Mouse (Mus musculus): Measurements from ENCODE around the gene Gm28051.

Gene Gm28051

DNA sequence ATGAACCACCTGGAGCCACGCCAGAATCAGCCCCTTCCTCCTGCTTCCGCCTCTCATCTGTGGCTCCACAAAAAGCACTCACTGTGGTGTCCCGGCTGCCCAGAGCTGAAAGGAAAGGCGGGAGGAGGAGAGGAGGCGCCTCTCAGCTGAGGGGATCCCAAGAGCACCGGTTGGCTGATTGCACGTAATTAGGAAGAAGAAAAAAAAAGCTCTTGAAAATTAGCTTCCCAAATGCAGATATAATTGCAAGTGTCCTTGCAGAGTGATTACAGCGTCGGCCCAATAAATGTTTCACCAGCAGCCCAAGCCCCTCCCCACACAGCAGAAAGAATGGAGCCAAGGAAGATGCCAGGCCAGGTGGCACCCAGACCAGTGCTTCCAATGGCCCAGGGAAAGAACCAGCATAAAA lies 72.0 kb downstream of the Gm28051 start:
- DNase-seq (ENCODE audit: low spot score), result no peak

DNA sequence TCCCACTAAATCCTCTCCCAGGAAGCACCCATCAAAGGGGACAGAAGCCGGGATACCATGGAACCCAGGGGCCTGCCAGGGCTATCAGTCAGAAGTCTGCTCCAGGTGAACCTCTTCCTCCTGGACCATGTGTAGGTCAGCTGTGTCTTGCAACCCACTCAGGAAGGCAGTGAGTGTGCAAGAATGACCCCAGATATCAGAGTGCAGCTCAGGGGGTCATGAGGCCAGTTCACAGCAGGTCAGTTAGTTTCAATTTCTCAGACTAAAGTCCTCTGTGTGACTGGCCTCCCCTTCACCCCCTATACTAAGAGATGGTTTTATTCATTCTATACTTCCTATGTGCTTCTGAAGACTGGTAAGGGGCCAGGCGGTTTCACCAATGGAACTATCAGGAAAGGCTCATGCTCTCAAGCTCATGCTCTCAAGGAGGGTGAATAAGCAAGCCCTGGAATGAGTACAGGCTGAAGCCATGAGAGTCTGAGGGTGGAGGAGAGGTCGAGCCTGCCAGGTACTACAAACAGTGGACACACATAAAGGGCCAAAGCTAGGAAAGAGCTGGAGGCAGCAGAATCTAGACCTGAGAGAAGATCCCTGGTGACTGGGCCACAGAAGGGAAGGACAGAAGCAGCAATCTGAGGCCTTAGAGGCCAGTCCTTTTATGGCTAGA lies 72.7 kb downstream of the Gm28051 start:
- DNase-seq (ENCODE audit: low spot score), result no peak

DNA sequence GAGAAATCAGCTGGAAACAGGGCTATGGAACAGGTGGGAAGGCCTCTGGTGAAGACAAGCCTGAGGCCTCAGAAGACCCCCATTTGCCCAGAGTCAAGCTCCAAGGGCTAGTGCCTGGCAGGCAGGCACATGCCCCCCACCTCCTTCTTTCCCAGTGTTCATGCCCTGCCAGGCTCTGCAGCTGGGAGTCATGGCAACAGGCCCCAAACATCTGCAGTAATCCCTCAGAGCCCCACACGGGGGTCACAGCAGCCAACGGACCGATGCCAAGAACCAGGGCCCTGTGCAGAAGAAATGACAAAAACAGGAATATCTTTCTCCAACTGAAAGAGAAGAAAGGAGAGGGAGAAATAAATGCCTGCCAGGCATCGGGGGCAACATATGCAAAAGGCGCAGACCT lies 73.6 kb downstream of the Gm28051 start:
- DNase-seq (ENCODE audit: low spot score), result no peak

DNA sequence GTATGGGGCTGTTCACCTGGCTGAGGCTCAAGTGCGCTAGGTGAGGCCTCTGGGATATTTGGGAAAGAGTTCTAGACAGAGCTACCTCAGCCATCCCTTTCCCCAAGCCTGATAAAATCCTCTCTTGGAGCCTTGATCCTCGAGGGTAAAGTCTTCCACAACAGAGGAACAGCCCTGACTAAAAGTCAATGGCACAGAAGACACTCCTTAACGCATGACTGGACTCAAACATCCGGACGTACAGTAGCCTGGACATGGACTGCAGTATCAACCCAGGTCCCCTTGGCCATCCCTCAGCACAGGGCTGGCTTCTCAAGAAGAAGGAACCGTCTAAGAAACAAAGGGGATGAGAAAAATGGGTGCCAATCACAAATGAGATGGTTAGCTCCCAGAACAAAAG lies 74.1 kb downstream of the Gm28051 start:
- DNase-seq (ENCODE audit: low spot score), result no peak

DNA sequence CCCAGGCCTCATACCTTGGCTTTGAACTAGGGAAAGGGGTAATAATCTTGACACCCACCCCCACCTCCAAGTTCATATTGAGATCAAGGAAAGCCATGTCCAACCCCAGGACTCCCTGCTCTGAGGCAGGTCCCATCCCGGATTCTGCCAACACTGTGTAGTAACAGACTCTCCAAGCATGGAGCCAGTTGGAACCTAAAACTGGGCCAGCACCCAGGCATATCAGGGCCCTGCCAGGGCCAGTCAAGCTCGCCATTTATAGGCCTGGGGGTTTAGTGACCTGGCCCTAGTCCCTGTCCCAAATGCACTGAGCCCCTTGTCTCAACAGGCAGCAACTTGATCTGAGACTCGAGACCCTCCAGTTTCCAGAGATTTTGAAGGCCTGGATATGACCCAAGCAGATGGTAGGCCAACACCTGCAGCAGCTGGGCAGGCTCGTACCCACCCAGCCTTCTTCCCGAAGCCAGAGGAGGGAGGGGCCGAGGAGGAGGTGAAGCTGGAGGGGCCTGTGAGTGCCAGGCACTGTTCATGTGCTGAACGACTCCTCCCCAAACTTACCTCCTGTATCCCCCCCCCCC lies 74.8 kb downstream of the Gm28051 start:
- peak; percentile 51 for DNase-seq (ENCODE audit: low spot score)

DNA sequence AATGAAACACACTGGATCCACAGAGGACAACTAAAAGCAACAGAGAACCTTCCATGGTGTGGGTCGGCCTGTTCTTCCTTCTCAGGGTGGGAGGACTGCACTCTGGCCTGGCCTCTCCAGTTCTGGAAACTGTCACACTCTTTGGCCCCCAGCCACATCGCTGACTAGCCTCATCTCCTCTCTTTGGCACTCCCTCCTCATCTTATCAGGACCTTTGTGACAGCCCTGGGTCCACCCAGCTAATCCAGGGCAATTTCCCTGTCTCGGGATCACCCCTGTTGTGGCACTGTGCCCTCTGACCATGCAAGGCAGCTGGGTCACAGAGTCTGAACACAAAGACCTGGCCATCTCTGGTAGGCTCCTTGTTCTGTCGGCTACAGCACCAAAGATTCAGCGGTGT lies 75.5 kb downstream of the Gm28051 start:
- DNase-seq (ENCODE audit: low spot score), result no peak

DNA sequence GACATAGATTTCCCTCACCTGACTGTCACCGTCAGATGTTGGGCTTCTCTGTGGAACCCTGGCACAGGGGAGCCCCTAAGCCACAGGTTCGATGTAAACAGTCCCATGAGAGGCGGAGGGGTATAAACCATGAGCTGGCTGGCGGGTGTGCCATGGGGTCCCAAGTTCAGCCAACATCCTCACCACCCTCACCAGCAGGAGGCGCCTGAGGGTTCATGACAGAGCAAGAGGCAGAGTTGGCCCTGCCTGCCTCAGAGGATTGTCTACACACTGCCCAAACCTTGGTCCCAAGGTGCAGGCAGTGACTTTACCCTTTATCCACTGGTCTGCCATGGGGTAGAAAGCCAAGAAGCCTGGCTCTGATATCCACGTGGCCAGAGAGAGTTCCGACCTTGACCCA lies 76.0 kb downstream of the Gm28051 start:
- DNase-seq (ENCODE audit: low spot score), result no peak

DNA sequence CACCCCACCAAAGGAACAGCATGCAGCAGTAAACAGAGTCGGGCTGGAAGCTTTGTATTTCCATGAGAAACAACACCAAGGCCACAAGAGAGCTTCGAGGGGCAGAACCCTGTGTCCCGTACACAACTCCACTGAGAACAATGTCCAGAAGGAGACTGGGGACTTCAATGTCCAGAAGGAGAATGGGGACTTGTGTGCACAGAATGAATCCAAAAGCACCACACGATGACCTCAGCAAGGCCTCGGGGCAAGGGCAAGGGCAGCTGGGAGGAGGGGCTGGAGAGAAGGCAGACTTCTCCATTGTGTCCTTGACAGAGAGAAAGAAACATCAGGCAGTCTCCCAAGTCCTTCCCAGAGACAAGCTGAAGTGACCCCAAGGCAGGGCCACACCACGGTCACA lies 78.7 kb downstream of the Gm28051 start:
- no peak for DNase-seq (ENCODE audit: low spot score)

DNA sequence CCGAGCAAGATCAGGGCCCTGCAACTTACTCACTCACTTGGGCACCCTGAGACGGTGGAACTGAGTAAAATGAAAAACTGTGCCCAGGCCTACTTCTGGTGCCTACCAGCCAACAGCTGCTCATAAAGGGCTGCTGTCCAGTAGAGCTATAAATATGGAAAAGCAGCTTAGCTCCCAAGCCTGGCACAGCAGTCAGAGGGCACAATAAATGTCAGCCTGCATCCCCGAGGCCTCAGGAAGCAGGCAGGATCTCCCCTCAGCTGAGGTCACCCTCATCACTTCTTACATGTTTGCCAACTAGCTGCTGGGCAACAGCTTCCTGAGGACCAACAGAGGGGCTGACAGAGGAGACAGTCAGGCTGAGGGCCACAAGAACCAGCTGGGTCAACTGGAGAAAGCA lies 80.5 kb downstream of the Gm28051 start:
- no peak for DNase-seq (ENCODE audit: low spot score)

DNA sequence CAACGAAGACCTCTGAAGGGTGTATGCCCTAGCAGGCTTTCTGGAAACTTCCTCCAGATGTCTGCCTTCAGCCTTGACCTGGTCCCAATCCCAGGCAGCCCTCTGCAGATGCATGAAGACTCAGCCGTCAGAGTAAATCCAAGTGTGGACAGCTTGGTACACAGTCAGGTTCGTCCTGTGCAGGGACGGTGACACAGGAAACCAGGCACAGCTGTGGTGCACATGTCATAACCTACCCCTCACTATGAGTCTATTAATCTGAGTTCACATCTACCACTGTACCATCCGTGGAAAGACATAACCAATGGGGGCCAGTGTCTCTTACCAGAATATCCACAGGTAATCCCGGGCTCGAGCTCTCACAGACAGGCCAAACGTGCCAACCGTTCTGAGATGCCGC lies 83.0 kb downstream of the Gm28051 start:
- DNase-seq (ENCODE audit: low spot score), result no peak

DNA sequence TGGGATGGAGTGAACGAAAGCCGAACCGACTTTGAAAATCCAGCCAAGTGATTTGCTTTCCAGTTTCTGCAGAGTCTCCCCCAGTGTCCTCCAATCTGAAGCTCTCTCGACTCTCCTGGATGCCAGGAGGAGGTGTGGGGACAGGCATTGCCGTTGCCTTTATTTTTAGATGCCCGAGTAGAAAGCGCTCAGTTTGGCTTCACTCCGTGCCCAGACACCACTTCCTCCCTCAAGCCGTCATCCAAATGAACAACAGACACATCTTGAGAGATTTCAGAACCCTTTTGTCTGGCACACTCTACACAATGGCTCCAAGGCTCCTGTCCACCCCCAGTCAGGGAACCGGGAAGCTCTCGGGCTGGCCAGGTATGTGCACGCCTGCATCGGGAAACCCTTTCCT lies 83.4 kb downstream of the Gm28051 start:
- DNase-seq (ENCODE audit: low spot score), result no peak

DNA sequence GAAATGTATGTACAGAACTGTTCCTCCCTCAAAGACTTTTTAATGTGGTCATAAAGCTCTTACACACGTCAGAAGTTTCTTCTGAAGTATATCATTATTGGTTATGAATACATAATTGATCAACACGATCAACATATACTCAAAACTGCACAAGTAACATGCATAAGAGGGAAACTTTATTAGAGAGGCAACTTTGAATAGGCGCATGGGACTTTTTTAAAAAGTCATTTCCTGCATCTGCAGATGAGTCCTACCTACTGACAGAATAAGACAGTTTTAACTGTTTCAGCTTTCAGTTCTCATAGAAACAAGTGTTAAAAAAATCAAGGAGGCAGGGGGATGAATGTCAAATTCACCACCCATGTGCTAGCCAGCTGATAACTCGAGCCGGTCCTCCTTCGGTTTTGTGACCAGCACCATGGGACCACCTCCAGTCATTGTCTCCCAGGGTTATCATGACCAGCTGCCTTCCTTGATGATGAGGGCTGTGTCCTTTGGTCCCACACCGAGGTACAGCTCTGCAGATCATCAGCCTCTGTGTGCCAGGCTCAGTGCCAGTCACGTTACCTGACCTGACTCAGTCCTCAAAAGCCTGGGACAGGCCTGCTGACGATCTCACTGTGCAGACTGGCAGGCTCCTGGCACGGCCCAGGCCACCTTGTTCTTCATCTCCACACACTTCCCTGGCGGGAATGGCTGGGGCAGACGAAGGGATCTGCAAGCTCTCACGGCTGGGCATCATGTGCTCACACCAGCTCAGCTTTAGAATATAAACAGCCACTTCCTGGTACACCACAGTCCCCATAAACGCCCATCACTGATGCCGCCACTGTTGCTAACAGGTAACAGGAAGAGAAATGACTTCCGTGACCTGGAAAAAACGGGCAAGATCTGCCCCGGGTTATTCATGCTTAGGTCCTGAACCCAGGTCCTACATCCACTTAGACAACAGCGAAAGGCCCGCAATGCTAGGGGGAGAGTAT lies 84.4 kb downstream of the Gm28051 start:
- no peak for DNase-seq (ENCODE audit: low spot score)

DNA sequence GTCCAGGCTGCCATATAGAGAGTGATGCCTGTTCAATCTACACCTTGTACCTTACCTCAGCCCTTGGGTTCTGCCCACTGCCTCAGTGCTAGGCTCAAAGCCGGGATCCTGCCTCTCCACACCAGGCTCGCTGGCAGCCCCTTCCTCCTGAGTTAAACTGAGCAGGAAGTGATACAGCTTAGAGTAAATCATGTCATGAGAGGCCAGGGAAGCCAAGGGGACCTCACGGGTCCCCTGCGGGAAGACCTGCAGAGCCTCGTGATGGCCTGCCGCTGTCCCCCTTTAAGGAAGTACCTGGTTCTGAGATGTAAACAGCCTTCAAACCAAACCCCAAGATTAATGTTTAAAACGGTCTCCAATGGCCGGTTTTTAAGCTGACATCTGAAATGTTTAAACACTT lies 85.4 kb downstream of the Gm28051 start:
- no peak for DNase-seq (ENCODE audit: low spot score)

DNA sequence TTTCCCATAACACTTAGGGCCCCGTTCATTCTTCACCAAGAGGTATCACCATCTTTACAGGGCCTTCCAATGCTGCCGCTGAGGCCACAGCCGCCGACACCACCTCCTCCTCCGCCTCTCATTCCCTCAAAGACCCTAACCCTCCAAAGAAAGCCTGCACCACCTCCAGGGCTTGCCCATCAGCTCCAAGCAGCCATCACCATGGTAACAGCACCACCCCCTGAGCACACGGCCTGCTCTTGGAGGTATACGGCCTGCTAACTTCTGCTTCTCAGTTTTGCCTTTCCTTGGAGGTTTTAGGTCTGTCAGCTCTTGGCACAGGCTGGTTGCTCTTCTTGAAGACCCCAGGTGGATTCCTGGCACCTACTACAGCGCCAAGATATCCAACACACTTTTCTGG lies 86.7 kb downstream of the Gm28051 start:
- DNase-seq (ENCODE audit: low spot score), result no peak

Data from adipocyte (in vitro differentiated cells).